Mouse (Mus musculus) right cerebral cortex, postnatal 4 days (tissue): Measurements from ENCODE around the gene Cacna1s.

Experiments used
- DNase-seq: peaks from one replicate; pipeline ENCODE4 v3.0.0-alpha.2; 2022

Gene Cacna1s

DNA sequence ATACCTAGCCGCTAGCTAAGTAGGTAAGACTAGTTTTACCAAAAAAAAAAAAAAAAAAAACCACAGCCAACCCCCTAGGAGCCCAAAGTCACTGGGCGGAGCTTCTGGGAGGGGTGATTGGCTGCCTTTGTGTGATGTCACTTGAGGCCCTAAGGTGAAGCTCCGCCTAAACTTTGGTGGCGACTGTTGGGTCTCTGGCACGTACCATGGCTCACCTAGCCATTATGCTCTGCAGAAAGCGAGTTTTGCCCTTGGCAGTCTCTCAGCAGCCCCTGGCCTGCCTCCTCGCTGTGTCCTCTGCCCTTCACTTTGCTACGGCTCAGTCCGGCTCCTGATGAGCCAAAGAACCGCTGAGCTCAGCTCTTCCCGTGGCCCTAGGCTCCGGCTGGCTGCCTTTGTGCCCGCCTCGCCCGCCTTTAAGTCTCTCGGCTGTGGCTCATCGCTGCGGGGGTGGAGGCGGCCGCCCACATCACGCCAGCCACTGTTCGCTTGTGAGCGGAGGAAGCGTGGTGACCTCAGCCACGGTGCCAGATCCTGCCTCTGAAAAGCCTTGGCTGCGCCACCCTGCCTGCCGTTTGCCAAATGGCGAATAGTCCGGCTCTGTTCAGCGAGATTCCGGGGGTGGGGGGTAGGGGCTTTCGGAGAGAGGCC lies 87.6 kb downstream of the Cacna1s start:
- peak; percentile 71 for DNase-seq

DNA sequence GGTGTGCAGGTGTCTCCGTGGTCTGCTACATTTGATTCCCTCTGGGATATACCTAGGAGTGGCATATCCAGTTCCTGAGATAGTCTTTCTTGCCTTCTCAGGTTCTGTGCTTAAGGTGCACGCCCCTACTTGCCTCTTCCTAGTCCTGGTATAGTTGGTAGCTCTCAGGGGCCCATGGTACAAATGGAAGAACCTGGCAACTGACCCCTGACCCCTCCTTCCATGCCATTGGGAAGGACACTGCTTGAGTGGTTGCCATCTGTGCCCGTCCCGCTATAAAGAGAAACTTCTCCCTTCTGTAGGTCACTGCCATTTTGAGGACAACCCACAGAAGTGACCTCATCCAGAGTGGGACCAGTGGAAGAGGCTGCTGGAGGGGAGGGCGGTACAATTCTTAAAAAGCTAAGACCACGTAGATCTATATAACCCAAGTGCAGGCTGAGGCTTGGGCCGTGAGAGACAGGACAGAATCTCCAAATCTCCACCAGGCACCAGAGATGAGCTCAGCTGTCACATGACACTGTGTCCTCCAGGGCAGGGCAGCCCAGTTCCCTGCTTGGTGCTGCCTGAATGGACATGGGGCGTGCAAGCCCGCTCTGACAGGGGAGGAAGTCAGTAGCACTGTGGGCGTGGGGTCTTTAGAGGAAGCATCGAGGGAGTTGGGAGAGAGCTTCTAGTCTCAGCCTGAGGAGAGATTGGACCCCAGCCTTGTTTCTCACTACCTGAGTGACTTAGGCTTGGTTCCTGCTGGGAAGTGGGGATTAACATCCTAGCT lies 88.8 kb downstream of the Cacna1s start:
- no peak for DNase-seq

DNA sequence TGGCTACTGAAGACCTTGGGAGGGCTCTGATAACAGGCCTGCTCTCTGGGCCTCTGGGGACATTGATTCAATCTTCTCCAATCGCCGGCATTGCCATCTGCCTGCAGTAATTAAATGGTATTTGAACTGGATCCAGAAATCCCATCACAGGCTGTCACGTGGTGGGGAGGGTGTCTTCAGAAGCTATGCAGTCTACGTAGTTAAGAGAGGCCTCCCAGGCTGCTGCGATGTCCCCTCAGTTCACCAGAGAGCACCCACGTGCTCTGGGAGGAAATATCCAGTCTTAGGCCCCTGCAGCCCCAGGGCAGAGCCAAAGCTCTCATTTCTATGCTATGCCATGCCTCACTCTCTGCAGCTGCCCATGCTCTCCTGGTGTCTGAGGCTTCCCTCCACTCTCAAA lies 89.8 kb downstream of the Cacna1s start:
- DNase-seq, result no peak

DNA sequence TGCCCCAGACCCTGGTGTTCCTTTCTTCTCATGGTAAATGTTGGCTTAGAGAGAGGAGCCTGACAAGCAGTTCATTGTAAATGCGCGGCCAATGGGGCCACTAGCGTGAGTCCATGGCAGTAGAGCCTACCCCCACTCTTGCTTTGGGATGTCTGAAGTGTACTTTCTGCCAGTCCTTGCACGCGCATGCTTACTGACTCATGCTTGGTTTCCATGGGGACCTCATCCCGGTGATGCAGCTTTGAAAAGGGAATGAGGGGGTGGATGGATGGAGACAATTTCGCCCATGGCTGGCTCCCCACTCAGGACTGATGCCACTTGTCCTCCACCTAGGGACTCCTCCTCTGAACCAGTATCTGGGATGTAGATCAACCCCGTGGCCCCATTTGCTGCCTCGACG lies 91.0 kb downstream of the Cacna1s start:
- DNase-seq, result no peak

DNA sequence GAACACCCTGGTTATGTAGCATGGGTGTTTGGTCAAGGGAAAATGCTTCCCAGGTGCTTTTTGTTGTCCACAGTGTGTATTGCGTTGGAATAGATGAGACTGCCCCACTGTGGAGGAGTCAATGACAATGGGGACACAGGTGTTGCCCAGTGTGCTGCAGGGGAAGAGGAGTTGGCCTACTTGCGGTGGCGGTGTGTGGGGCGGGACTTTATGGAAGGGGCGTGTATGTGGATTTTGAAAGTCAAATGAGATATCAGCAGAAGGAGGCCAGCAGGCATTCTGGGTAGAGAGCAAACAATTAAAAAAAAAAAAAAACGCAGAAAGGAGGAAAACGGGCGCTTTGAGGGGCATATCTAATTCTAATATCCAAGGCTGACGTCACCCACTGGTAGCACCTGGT lies 97.2 kb downstream of the Cacna1s start:
- DNase-seq, result no peak

DNA sequence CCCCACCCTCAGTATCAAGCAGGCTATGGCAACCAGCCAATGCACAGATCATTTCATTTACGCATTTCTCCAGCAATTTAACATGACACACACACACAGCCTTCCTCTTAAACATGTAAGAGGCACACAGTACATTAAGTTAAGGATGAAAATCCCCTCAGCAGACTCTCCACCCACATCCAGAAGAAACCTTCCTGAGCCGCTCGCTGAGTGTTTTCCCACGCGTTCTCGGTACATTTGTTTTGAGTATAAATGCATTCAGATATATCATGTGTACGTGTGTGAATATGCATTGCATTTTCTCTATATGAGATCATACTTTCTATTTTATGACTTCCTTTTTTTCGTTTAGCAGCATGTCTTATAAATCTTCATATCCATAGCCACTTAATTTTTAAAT lies 98.8 kb downstream of the Cacna1s start:
- no peak for DNase-seq

DNA sequence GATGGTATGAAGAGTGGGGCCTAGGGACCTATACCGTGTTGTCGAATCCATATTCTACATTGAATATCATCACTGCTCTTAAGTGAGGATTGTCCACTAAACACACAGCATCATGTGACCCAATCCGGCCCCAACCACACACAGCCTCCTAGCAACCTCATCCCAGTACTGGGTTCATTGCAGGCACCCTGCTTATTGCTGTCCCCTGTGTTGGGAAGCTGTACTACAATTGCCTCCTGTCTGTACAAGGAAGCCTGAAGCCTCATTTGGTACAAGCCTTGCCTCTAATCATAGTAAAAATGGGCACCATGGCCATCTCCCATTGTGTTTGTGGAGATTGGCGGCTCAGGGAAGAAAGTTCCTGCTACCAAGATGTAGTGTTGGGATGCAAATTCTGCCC lies 103.8 kb downstream of the Cacna1s start:
- DNase-seq, result no peak

DNA sequence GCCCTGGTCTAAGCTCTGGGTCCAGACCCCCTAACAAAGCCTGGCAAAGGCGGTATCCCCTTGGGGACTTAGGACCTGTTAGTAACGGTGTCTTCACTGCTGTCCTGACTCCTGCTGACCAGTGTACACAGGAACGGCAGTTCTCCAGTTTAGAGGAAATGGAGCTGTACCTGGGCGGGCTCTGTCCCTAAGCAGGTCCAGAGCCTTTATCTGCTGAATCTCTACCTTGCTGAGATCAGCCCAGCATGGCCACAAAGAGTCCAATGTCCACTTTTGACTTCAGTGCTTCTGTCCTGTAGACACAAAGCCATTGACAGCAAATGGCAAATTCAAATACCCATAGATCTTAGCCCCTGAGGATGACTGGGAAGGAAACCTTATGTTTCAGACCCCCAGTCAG lies 104.4 kb downstream of the Cacna1s start:
- no peak for DNase-seq

DNA sequence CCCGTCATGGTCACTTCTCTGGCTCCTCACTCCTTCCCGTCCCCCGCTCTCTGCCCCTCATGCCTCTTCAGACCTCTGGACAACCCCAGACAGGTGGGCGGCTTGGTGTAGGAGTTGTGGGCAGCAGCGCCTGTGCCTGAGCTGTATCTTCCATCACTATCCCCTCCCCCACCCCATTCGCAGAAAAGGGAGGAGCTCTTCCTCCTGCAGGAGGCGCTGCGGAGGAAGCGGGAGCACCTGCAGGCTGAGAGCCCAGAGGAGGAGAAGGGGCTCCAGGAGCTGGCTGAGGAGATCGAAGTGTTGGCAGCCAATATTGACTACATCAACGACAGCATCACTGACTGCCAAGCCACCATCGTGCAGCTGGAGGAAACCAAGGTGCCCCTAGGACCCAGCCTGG lies 107.3 kb downstream of the Cacna1s start:
- DNase-seq, result no peak

DNA sequence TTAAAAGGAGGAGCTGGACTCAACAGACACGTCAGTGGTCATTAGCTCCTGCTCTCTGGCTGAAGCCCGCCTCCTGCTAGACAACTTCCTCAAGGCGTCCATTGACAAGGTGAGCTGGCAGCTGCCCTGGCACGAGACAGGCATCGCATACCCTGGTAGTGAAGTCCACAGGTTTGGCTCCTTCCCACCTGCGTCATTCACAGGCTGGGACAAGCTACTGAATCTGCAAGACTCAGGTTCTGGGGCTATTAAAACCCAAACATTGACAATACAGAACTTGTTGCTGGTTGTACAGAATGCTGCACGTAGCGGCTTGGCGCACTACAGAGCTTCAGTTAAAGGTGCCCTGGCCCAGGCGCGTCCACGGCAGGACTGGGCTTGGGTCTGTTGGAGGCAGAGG lies 107.7 kb downstream of the Cacna1s start:
- no peak for DNase-seq

DNA sequence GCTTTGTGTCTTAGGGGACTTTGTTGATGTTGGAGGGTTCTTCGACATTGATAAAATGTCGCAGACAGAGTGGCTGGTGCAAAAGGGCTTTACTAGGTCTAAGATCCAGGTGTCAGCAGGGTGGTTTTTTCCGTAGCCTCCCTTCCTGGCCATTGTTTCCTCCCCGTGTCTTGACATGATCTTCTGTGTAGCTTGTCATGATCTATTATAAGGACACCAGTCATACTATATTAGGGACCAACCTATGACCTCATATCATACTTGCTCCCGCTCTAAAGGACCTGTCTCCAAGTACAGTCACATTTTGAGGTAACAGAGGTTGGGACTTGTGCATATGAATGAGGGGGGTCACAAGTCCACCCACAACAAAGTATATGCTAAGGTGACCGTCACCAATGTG lies 108.4 kb downstream of the Cacna1s start:
- no peak for DNase-seq

DNA sequence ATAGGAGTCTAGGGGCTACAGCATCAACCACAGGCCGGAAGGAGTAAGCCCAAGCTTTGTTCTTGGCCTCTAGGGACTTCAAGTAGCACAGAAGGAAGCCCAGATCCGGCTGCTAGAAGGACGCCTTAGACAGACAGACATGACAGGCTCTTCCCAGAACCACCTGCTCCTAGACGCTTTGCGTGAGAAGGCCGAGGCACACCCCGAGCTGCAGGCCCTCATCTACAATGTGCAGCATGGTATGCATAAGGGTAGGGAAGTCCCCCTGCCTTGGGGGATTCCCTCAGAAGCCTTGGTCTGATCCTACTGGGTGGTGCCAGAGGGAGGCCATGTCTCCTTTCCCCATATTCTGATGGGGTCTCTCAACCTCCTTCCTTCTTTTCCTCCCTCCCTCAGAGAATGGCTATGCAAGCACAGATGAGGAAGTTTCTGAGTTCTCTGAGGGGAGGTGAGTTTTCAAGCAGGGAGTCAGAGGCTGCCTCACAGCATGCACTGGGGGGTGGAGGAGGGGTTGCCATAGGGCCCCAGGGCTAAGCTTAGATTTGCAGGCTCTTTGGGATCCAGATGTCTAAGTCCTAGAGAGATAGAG lies 108.9 kb downstream of the Cacna1s start:
- no peak for DNase-seq

DNA sequence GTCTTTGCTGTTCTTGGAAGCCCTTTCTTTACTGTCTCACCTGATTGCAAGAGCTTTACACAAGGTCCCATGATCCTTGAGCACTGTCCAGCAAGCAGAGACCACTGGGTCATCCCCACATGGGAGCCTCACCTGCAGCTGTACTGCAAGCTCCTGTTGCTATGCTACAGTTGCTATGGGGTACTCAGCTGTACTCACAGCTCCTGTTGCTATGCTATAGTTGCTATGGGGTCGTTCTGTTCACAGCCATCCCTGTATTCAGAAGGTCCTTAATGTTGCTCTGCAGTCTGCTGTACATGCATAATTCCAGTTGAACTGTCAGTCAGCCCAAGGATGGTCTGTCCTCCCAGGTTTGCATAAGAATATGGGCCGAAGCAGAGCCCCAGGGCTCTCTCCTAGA lies 112.9 kb downstream of the Cacna1s start:
- DNase-seq, result no peak

DNA sequence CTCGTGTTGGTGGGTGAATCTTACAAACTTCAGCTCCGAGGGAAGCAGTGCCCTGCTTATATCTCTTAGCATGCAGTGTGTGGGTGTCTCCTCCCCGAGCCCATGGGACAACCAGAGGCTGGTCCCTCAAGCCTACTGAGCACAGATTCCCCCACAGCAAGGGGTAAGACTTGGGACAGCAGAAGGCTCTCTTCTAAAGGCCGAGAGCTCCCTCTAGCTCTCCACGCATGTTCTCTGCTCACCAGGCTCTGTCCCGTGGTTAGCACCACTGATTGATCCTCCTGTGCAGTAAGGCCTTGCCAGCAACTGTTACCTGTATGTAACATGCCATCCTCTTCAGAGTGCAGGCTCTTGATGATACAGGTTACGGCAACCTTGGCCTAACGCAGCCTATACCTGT lies 115.1 kb downstream of the Cacna1s start:
- no peak for DNase-seq
